Mouse (Mus musculus) myocyte (in vitro differentiated cells): ENCODE results near the gene Hhipl1. TPM values are rescaled to one million over a fixed set of nuclear protein-coding genes. Genes with fewer than 3 reads are reported as not detected.

Source experiments
- H3K27me3 ChIP-seq: one replicate; pipeline ENCODE4 v1.6.1; 2011; ENCODE audit not compliant: control insufficient read depth, insufficient read depth, insufficient read length
- H3K36me3 ChIP-seq: one replicate; pipeline ENCODE4 v1.6.1; 2011; ENCODE audit not compliant: control insufficient read depth, insufficient read depth
- H3K4me2 ChIP-seq: one replicate; pipeline ENCODE4 v1.6.1; 2011; ENCODE audit warnings: low read depth, control low read depth
- H3K4me3 ChIP-seq: one replicate; pipeline ENCODE4 v1.5.1; 2011; ENCODE audit warnings: mild to moderate bottlenecking, control low read depth, moderate library complexity
- H3K79me2 ChIP-seq: one replicate; pipeline ENCODE4 v1.6.1; 2011; ENCODE audit not compliant: control insufficient read depth, insufficient read depth
- H3ac ChIP-seq: one replicate; pipeline ENCODE4 v1.6.1; 2011; ENCODE audit not compliant: control insufficient read depth, insufficient read length
- CEBPB ChIP-seq: IDR thresholded peaks from 2 replicates; pipeline ENCODE4 v1.6.1; 2011; ENCODE audit warnings: mild to moderate bottlenecking, moderate library complexity; ENCODE audit not compliant: poor library complexity, insufficient read depth, severe bottlenecking
- E2F4 ChIP-seq: IDR thresholded peaks from one replicate; pipeline ENCODE4 v1.6.1; 2011; ENCODE audit warnings: mild to moderate bottlenecking, control low read depth, moderate library complexity; ENCODE audit not compliant: insufficient read depth
- MAX ChIP-seq: IDR thresholded peaks from one replicate; pipeline ENCODE4 v1.6.1; 2011; ENCODE audit warnings: low read depth, mild to moderate bottlenecking, control low read depth
- MYOD1 ChIP-seq, 3 experiments: IDR thresholded peaks; one replicate each; pipeline ENCODE4 v1.6.1; 2011; ENCODE audit warnings: control low read depth in 2 of 3, low read depth in 2 of 3, mild to moderate bottlenecking in 2 of 3, moderate library complexity in 1 of 3; ENCODE audit not compliant: insufficient read length in 2 of 3, control insufficient read depth in 1 of 3
- MYOG ChIP-seq, 3 experiments: IDR thresholded peaks; one replicate each; pipeline ENCODE4 v1.6.1; 2011; ENCODE audit warnings: control low read depth in 2 of 3, low read depth in 2 of 3, mild to moderate bottlenecking in 2 of 3; ENCODE audit not compliant: insufficient read length in 2 of 3, control insufficient read depth in 1 of 3, insufficient read depth in 1 of 3
- POLR2A ChIP-seq: IDR thresholded peaks from one replicate; pipeline ENCODE4 v1.6.1; 2011; ENCODE audit warnings: low read depth, mild to moderate bottlenecking, control low read depth, moderate library complexity; ENCODE audit not compliant: insufficient read length
- POLR2AphosphoS2 ChIP-seq: IDR thresholded peaks from one replicate; pipeline ENCODE4 v1.6.1; 2011; ENCODE audit warnings: low read depth, control low read depth; ENCODE audit not compliant: insufficient read length
- REST ChIP-seq: IDR thresholded peaks from one replicate; pipeline ENCODE4 v1.6.1; 2011; ENCODE audit warnings: mild to moderate bottlenecking, control low read depth, moderate library complexity; ENCODE audit not compliant: insufficient read depth, insufficient read length
- SRF ChIP-seq: IDR thresholded peaks from one replicate; pipeline ENCODE4 v1.6.1; 2011; ENCODE audit warnings: low read depth; ENCODE audit not compliant: control insufficient read depth, insufficient read length
- TCF12 ChIP-seq: IDR thresholded peaks from one replicate; pipeline ENCODE4 v1.6.1; 2011; ENCODE audit warnings: mild to moderate bottlenecking, control low read depth; ENCODE audit not compliant: poor library complexity, insufficient read depth, severe bottlenecking
- TCF3 ChIP-seq: IDR thresholded peaks from one replicate; pipeline ENCODE4 v1.6.1; 2011; ENCODE audit warnings: low read depth, control low read depth; ENCODE audit not compliant: insufficient read length
- USF1 ChIP-seq: IDR thresholded peaks from one replicate; pipeline ENCODE4 v1.6.1; 2011; ENCODE audit warnings: low read depth, mild to moderate bottlenecking, control low read depth, moderate library complexity
- polyA plus RNA-seq: library from polyadenylated mRNA; unstranded; fragments of >200 nt; fragmentation: generic; extraction: Trizol; gene quantifications from one replicate; pipeline ENCODE4 v1.2.1, GENCODE M21; 2012; ENCODE audit warnings: missing spikeins

Gene Hhipl1
- polyA plus RNA-seq, 1 experiment: 13.5 TPM

DNA sequence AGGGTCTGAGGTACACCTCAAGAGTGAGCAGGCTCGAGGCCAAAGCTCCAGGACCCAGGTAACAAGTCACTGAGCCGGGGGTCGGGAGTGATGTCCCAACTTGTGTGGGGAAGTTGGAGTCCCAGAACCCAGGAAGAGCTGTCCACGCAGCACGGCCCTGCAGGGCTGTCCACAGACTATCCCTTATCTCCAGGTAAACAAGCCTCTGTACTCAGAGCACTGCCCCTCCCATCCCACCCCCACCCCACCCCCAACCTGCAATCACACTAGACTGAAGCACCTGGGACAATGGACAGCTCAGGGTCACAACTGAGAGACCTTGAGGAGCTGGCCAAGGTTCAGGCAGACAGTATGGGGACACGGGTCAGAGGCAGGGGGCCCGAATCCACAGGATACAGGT is 41.2 kb upstream of the Hhipl1 start:
- no peak overlapping the region for H3ac ChIP-seq
- no peak for TF ChIP-seq MYOD1 (IDR thresholded peaks at IDR 0.05; ENCODE audit: control insufficient read depth in 1 of 3, insufficient read length in 2 of 3, low read depth in 2 of 3)
- TF ChIP-seq E2F4: no peak
- no peak for TF ChIP-seq TCF12
- no peak for TF ChIP-seq TCF3
- no peak for TF ChIP-seq POLR2A
- no peak for TF ChIP-seq POLR2AphosphoS2
- TF ChIP-seq REST: no peak
- no peak overlapping the region for H3K4me3 ChIP-seq
- no peaks in the 10 kb centered on the region for H3K79me2 ChIP-seq
- no peaks in the 10 kb centered on the region for H3K27me3 ChIP-seq
- no peaks in the 10 kb centered on the region for H3K36me3 ChIP-seq
- H3K4me2 ChIP-seq: no peak overlapping the region

DNA sequence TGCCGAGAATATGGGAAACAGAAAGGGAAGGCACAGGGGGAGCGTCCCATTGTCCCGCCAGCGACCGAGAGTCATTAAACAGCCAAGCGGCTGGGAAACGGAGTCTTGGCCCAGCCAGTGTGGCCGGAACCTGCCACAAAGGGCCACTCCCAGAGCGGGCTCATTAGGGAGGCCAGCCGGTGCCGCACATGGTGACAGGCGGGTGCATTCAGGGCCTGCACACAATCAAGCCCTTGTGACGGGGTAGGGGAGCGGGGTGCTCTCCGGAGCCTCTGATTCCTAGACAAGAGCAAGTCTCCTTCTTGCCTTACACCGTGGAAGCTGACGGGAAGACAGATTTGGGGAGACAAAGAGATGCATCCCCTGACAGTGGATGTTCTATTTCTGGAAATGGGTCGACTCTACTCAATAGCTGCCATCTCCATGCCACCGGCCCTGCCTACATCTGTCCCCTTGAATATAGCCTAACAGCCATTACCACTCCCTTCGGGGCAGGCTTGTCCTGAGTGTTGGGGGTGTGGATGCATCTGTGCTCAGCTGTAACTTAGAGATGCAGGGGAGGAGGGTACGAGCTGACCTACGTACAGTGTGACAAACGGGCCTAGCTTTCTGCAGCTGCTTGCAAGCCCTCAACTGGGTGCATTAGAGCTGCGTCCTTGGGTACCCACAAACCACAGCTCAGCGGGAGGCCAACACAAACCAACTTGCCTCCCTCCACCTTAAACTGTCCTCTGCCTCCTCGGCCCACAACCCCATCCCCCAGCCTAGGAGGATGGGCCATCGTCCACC is 40.0 kb upstream of the Hhipl1 start:
- no peak overlapping the region for H3K4me3 ChIP-seq
- H3K27me3 ChIP-seq: no peaks in the 10 kb centered on the region
- H3ac ChIP-seq: no peak overlapping the region
- no peaks in the 10 kb centered on the region for H3K36me3 ChIP-seq
- no peaks in the 10 kb centered on the region for H3K79me2 ChIP-seq
- TF ChIP-seq POLR2A: no peak
- peak in 2 of 3 experiments; percentile 84 to 93 for TF ChIP-seq MYOD1 (IDR thresholded peaks at IDR 0.05; ENCODE audit: control insufficient read depth in 1 of 3, insufficient read length in 2 of 3, low read depth in 2 of 3)
- TF ChIP-seq TCF3: peak; percentile 60
- peak; percentile 32 to 91 (median 85) for TF ChIP-seq MYOG (IDR thresholded peaks at IDR 0.05; ENCODE audit: control insufficient read depth in 1 of 3, insufficient read depth in 1 of 3, insufficient read length in 2 of 3, low read depth in 2 of 3)
- TF ChIP-seq TCF12: peak; percentile 28
- peak overlapping the region; percentile 32 for H3K4me2 ChIP-seq

DNA sequence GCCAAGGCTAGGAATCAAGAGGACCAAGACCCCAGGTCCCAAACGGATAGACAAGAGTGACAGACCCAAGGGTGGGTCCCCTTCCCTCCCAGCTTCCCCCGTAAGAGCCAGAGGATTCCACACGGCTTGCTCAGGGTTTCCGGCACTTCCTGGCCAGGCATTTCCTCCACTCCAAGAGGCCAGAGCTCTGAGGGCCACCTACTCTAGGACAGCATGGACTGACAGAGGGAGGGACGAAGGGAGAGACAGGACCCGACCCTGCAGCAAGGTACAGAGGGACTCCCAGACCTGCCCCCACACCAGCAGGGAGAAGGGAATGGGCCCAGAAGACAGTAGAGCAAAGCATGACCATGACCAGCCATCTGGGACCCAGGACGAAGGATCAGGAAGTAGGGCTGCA is 38.4 kb upstream of the Hhipl1 start:
- TF ChIP-seq TCF3: no peak
- TF ChIP-seq USF1: no peak
- TF ChIP-seq REST: no peak
- TF ChIP-seq POLR2AphosphoS2: no peak
- H3K4me2 ChIP-seq: no peak overlapping the region

DNA sequence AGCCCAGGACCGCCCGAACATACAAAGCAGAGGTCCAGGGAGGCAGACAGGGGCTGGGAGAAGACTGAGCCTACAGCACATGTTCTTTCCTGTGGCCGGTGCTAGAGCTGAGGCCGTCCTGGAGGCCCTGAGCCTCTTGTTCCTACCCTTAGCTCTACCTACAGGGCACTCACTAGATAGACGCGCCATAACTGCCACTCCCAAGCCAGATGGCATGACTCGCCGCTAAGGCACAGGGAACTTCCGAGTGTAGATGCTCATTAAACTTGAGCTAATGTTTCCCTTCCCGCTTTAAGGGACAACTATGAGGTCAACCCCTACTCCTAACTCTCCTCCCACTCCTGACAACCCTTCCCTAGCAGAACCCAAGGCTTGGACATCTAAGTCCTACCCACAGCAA is 37.1 kb upstream of the Hhipl1 start:
- Histone ChIP-seq H3K79me2 (no peaks in the 10 kb centered on the region), H3K27me3 (no peaks in the 10 kb centered on the region), H3K4me3 (no peak overlapping the region), H3K36me3 (no peaks in the 10 kb centered on the region), H3K4me2 (no peak overlapping the region), H3ac (no peak overlapping the region)
- TF ChIP-seq MAX (no peak), USF1 (no peak), TCF3 (no peak), MYOG (IDR thresholded peaks at IDR 0.05; ENCODE audit: control insufficient read depth in 1 of 3, insufficient read depth in 1 of 3, insufficient read length in 2 of 3, low read depth in 2 of 3) (no peak), POLR2A (no peak), CEBPB (no peak), REST (no peak), MYOD1 (IDR thresholded peaks at IDR 0.05; ENCODE audit: control insufficient read depth in 1 of 3, insufficient read length in 2 of 3, low read depth in 2 of 3) (no peak), TCF12 (no peak), POLR2AphosphoS2 (no peak), E2F4 (no peak), SRF (no peak)

More for the DNA sequence above, 38.4 kb upstream of the Hhipl1 start:
- H3K36me3 ChIP-seq: no peaks in the 10 kb centered on the region
- no peak overlapping the region for H3ac ChIP-seq
- H3K27me3 ChIP-seq: no peaks in the 10 kb centered on the region
- H3K79me2 ChIP-seq: no peaks in the 10 kb centered on the region
- H3K4me3 ChIP-seq: no peak overlapping the region

DNA sequence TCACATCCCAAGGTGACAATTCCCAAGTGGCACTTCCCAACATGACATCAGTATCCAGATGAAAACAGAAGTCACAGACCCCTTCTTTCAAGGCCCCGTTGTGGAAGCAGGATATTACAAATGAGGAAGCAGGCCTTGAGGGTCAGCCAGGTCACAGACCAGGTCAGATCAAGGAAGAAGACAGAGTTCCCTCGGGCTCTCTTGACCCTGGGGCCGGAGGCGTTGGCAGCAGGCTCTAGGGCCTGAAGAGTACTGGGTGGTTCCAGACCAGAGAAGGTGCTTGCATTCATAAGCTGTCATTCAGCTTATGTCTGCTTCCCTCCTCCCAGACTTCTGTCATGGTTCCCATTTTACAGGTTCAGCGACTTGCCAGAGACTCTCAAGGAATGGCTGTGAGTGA is 36.4 kb upstream of the Hhipl1 start:
- no peak overlapping the region for H3ac ChIP-seq
- TF ChIP-seq MAX: no peak
- TF ChIP-seq CEBPB: no peak
- TF ChIP-seq TCF12: no peak
- no peak for TF ChIP-seq E2F4
- no peak for TF ChIP-seq POLR2A
- TF ChIP-seq MYOG (IDR thresholded peaks at IDR 0.05; ENCODE audit: control insufficient read depth in 1 of 3, insufficient read depth in 1 of 3, insufficient read length in 2 of 3, low read depth in 2 of 3): no peak
- TF ChIP-seq MYOD1 (IDR thresholded peaks at IDR 0.05; ENCODE audit: control insufficient read depth in 1 of 3, insufficient read length in 2 of 3, low read depth in 2 of 3): no peak
- no peak for TF ChIP-seq USF1
- TF ChIP-seq SRF: no peak
- TF ChIP-seq POLR2AphosphoS2: no peak
- no peak for TF ChIP-seq TCF3
- no peak for TF ChIP-seq REST
- no peaks in the 10 kb centered on the region for H3K36me3 ChIP-seq
- no peak overlapping the region for H3K4me3 ChIP-seq
- no peaks in the 10 kb centered on the region for H3K27me3 ChIP-seq
- no peak overlapping the region for H3K4me2 ChIP-seq
- H3K79me2 ChIP-seq: no peaks in the 10 kb centered on the region
